Mouse (Mus musculus): ENCODE data around the gene Miga1. TPM values are rescaled to one million over a fixed set of nuclear protein-coding genes. Genes with fewer than 3 reads are reported as not detected.

Gene Miga1
- total RNA-seq (2021) = 10 to 100 TPM; 72.0 to 79.1 TPM

DNA sequence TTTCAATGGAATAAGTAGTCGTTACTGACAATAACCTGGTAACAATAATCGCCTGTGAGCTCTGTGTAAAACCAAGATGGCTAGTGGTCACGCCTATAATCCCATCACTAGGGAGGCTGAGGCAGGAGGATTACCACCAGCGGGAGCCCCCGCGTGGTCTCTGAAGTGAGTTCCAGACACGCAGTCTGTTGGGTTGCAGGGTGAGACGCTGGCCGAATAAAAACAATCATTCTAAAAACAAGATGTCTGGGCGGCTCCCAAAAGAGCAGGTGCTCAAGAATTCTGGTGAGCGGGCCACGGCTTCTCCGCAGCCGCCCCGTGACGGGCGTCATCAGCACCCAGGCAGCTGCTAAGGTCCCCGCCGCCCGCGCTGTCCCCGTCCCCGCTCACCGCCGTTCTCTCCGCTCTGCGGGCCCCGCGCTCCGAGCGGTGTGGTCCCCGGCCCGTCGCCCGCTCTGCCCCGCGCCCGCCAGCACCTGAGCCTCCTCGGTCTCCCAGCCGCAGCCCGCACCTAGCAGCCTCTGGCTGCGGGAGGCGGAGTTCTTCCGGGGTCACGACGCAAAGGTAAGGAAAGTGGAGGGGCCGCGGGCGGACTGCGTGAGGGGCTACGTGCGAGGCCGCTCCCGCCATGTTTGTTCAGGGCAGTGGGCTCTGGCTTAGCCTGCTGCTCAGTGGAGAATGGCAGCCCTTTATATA lies at the start of gene Miga1:
Gene Miga1, minus strand, starts transcription at position 546 of the 696 bp plus-strand sequence.
- DNase-seq (ENCODE audit: extremely low spot score in 1 of 2, low spot score in 1 of 2) = peak; percentile 71 to 79

DNA sequence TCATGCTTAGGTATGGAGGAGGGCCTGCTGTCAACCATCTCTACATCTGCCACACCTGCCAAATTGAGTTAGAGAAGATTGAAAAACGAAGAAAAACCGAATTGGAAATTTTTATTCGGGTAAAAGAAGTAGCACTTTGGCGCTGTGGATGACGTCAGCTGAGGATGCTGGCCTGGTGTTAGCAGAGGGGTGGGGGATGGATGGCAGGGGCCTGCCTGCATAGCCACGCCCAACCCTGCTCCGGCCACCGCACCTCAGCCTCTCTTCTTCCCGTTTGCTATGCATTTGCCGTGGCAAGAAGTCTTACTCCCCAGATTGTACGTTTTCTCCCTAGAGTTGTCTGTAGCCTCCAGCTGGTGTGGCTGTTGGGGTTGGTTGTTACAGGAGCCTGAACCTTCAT lies 43.9 kb upstream of the Miga1 start:
- DNase-seq (ENCODE audit: extremely low spot score in 1 of 2, low spot score in 1 of 2) = no peak

DNA sequence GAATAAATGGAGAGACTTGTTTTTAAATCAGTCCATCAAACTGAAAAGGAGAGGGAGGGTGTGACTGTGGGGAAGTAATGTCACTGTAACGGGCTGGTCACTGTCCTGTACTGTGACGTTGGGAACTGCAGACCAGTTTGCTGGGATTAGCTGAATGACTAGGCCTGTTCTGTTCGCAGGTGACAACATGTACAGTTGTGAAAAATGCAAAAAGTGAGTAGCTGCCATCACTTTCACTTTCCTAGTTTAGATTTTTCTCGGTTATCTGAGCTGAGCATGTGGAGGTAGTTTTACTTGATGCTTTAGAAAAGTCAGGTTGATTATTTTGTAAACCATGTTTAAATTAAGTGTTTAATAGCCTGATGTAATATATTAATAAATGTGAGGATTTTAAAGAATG lies 35.9 kb upstream of the Miga1 start:
- DNase-seq (ENCODE audit: extremely low spot score in 1 of 2, low spot score in 1 of 2) = no peak

DNA sequence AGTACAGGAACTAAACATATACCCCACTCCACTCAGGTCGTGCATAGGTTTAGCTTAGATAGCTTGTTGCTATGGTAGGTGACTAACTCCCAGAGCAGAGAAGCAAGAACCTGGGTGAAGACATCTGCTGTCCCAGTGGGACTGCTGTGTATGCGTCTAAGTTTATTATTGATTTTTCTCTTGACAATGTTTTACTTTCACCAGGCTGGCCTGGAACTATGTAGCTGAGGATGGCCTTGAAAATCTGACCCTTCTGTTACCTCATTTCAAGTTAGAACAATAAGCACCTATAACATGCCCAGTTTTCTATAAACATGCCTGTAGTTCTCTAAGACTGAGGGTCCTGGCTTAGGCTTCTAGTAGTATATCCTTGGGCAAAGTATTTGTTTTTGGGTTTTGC lies 24.0 kb upstream of the Miga1 start:
- DNase-seq (ENCODE audit: extremely low spot score in 1 of 2, low spot score in 1 of 2) = no peak

DNA sequence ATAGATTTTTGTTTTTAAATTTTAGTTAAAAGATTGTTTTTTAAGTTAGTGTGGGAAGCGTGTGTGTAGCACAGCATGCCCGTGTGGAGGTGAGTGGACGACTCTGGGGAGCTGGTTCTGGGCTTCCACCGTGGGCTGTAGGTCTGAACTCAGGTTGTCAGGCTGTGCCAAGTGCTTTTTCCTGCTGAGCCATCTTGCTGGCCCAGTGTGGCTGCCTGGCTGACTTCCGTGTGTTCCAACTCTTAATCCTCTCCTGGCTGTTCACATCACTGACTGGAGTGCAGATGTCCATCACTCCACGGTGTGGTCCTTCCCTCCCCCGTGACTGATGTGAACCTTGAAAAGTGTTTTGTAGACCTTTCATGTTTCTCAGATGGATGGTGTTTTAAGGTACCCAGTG lies 18.9 kb upstream of the Miga1 start:
- no peak for DNase-seq (ENCODE audit: extremely low spot score in 1 of 2, low spot score in 1 of 2)

DNA sequence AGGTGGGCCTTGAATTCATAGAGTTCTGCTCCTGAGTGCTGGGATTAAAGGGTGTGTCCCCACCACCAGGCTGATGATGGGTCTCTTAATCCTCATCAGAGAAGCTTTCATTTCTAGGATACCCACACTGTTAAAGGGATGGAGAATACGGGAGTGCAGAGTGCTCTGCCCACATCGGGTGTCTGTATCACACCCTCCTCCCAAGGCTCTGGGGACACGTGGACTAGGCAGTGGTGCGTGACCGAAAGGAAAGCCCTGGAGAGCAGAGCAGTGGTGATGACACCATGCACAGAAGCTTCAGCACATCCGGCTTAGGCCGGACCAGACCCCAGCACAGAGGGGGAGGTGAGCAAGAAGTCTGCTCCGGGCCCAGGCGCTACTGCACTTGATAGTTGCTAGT lies 16.5 kb upstream of the Miga1 start:
- DNase-seq (ENCODE audit: extremely low spot score in 1 of 2, low spot score in 1 of 2) = no peak

DNA sequence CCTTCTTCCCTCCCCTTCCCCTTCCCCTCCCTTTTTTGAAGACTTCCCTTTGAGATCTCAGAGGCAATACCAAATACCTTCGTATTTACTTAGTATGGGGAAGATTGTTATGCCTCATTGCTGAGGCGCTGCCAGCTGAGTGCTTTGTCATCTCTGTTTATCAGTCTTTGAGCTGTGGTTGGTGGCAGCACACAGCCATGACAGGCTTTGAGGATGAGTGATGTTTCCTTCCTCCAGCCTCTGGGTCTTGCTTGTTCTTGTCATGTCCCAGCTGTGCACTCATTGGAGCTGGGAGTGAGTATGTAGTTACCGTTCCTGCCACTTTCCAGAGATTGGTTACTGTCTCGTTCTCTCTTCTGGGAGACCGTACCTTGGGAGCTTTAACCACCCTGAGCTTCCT lies 15.2 kb upstream of the Miga1 start:
- DNase-seq (ENCODE audit: extremely low spot score in 1 of 2, low spot score in 1 of 2) = no peak

DNA sequence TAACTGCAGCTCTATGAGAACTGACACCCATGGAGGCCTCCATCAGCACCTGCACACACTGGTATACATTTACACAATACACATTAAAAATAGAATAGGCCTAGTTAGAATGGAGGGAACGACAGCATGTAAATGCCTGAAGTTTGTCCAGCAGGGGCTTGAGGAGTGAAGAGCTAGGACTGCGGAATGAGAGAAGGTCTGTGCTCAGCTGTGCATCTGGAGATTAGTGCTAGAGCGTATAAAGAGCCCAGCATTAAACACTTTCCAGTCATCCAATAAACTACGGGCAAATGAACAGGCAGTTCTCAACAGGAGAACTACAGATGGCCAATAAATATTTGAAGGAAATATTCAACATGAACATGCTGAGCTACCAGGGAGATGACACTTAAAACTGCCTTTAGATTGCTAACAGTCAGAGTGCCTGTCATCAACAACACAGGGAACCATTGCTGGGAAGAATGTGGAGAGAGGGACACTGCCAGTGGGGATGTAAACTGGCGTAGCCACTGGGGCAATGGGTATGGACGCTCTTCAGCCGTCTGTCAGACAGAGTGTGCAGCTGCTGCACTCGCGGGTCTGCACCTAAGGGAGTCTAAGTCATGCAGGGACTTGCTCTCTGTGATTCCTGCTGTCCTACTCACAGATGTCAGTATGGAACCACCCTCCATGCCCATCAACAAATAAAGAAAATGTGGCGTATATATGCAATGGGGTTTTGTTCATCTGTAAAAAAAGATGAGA lies 13.4 kb upstream of the Miga1 start:
- DNase-seq (ENCODE audit: extremely low spot score in 1 of 2, low spot score in 1 of 2) = no peak

DNA sequence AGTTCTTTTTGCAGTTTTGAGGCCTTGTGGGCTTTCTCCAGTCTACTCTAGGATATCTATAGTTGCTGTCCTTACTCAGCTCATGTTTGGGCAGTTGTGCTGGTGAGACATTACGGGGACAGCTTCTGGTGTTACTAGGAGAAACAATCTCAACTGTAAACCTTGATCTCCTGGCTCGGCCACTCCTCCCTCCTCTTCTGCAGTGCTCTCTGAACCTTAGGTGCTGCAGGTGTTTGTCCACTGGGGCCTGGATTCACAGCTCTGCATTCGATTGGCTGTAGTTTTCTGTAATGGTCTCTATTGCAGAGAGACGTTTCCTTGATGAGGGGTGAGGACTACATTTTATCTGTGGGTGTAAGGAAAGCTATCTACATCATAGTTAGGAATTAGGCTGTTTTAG lies 12.1 kb upstream of the Miga1 start:
- no peak for DNase-seq (ENCODE audit: extremely low spot score in 1 of 2, low spot score in 1 of 2)

DNA sequence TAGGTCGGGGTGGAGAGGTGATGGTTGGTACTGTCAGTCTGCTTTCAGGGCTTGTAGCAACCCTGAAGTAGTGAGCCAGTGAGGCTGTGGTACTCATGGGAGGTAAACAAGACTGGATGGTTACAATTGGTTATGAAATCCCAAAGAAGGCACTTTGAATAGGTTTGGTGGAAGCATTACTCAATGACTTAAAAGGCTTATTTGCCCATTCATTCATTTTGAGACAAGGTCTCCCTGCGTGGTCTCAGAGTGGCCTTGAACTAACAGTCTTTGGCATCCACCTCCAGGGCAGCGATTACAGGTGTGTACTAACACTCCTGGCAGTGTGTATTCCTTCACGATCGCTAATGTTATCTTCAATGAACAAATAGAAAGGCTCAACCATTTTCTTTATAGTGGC lies 10.8 kb upstream of the Miga1 start:
- DNase-seq (ENCODE audit: extremely low spot score in 1 of 2, low spot score in 1 of 2) = no peak

DNA sequence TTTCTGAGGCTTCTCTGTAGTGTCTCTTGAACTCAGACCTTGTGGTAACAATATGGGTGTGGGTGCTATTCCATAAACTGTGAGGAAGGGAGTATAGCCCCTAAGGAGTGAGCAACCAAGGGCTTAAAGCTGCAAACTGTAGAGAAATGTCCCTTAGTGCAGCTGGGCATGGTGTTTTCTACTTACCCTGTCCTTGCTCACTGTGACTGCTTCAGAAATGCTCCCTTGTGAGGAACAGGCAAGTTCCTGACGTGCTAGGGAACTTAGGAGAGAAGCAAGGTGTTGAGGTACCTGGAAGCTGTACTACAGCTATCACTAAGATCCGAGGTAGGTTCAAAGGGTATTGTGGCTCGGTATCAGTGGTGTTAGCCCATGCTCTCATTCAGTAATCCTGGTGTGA lies 10.2 kb upstream of the Miga1 start:
- DNase-seq (ENCODE audit: extremely low spot score in 1 of 2, low spot score in 1 of 2) = no peak

DNA sequence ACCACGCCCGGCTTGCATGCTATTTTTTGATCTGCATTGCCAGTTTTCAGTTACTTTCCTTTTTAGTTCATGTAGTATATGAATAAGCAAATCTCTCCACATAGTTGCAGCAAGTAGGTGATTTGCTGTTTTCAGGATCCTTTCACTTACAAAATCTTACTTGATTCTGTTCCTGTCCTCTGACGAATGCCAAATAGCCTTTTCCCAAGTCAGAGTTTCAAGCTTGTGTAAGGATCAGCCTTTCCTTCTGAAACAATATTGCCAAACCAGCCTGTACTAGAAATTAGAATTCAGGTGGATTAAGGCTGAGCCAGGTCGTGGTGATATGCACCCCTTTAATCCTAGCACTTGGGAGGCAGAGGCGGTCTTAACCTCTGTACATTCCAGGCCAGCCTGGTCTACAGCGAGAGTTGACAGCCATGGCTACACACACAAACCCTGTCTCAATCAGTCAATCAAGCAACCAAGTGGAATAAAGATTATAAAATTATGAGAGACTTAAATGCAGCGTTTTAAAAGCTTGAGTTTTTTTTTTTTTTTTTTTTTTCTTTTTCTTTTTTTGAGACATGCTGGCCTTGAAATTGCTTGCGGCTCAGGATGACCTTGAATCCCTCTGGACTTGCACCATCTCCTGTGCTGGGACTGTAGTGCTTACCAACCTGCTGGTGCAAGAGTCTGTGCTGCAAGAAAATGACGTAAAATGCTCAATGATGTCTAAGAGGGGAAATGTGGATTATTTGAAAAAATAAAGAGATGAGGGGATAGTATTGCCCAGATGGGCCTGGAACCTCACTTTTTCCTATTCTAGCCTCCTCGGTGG lies 8.0 kb upstream of the Miga1 start:
- no peak for DNase-seq (ENCODE audit: extremely low spot score in 1 of 2, low spot score in 1 of 2)

DNA sequence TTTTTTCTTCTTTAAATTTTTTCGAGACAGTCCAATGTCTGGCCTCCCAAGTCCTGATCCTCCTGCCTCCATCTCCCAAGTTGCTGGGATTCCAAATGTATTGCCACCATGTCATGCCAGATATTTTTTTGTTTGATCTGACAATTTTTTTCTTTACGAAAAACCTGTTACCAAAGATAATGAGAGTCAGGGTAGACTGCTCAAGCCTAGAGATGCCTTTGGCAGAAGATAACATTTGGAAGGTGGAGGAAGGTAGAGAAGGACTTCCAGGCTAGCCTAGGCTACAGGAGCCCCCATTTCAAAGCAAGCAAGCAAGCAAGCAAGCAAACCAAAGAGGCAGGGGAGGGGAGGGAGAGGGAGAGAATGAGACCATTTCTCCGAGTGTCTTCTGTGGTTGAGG lies 7.0 kb upstream of the Miga1 start:
- DNase-seq (ENCODE audit: extremely low spot score in 1 of 2, low spot score in 1 of 2) = no peak

DNA sequence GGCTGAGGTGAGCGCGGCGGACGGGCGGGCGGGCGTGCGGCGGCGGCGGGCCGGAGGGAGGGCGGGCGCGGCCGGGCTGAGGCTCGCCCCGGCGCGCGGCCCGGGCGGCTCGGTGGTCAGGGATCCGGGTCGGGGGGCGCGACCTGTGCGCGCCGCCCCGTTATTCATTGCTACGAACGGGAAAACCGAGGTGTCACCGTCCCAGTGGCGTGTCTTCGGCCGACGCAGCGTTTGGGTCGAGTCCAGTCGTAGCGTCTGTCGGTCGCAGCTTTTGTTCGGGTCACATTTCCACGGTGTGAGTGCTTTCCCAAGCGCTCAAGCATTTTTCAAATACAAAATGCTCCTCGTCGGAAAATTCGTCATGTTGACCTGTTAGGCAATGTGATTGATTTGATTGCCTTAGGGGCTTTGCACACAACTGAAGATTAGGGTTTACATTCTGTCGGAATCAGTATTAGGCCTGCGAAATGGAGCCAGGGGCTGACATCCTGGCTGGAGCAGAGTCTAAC lies 6.5 kb upstream of the Miga1 start:
- peak in 1 of 2 experiments; percentile 40 for DNase-seq (ENCODE audit: extremely low spot score in 1 of 2, low spot score in 1 of 2)

DNA sequence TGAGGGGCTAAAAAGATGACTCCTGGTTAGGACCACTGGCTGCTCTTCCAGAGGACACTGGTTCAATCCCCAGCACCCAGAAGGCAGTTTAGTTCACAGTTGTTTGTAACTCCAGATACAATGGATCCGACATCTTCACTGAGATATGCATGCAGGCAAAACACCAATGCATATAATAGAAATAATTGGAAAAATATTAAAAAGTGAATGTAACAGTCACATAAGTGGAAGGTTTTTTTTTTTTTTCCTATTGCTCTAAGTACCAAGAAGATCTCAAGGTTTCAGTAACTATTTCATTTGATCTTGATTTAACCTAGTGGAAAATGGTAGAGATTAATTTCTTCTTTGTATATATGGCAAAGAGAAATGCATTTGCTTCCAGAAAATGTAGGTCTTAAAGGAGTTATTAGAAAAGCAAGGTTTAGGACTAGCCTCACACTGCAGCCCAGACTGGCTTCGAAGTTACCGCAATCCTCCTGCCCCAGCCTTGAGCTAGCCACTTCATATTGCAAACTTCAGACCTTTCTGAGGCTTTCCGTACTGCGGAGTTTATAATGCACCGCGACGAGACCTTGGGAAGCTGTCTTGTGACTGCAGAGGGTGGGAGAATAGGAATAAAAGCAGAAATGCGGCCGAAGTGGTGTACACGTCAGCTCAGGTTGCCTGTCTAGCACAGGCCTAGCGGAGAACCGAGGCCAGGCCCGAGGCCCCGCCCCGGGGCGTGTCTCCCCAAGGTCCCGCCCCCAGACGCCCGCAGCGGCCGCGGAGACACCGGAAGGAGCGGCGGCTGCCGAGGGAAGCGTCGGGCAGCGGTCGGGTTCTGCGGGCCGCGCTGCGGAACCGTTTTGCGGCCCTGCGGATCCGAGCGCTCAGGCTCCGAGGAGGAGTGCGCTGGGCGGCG lies 5.8 kb upstream of the Miga1 start, which contains the start of gene Usp33:
Gene Usp33, plus strand, starts transcription at position 747 of the 901 bp plus-strand sequence.
- DNase-seq (ENCODE audit: extremely low spot score in 1 of 2, low spot score in 1 of 2) = peak; percentile 87 to 89

DNA sequence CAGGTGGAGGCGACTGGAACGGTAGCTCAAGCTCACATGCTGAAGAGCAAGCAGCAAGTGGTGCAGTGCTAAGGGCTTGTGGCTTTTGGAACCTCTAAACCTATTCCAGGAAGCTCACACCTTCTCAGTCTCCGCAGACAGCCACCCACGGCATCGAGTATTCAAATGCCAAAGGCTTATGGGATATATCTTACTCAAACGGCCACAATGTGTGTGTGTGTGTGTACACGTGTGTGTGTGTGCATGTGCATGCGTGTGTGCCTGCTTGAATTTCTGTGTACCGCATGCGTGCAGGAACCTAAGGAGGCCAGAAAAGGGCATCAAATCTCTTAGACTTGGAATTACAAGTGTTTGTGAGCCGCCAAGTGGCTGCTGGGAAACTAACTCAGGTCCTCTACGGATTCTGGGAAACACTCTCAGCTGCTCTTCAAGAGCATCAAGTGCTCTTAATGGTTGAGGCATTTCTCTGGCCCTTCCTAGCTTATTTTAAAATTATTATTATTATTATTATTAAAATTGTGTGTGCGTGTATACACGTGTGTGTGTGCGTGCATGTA lies 2.8 kb upstream of the Miga1 start:
- DNase-seq (ENCODE audit: extremely low spot score in 1 of 2, low spot score in 1 of 2) = no peak

DNA sequence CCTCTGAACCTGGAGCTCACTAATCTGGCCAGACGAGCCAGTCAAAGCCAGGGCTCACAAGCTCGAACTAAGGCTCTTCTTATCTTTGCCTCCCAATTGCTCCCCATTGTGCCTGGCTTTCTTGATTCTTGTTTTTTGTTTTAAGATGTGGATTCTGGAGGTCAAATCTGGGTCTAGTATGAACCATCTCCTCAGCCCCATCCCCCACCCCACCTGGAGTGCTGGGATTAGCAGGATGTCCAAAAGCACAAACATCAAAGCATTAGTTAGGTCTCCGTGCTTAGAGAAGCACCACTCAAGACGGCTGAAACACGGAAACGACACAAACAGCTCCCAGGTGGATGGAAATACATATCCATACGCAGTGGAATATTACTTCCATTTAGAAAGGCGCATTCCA lies 4.1 kb downstream of the Miga1 start:
- no peak for DNase-seq (ENCODE audit: extremely low spot score in 1 of 2, low spot score in 1 of 2)

DNA sequence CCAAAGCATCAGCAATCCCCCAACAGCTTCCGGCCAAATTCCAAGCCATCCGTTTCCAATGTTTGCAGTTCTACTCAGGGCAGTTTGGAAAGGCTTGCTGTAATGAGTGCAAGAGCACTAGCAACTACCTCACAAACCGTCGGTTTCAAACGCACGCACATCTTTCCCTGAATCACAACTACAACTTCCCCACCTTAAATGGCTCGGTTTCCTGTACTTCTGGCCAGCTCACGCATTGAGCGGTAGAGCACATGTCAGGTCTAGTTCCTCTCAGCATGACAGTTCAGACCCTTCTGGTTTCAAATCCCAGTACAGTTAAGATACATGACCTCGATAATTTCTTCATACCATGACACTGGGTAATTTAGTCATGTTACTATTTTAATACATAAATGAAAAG lies 6.6 kb downstream of the Miga1 start:
- no peak for DNase-seq (ENCODE audit: extremely low spot score in 1 of 2, low spot score in 1 of 2)

DNA sequence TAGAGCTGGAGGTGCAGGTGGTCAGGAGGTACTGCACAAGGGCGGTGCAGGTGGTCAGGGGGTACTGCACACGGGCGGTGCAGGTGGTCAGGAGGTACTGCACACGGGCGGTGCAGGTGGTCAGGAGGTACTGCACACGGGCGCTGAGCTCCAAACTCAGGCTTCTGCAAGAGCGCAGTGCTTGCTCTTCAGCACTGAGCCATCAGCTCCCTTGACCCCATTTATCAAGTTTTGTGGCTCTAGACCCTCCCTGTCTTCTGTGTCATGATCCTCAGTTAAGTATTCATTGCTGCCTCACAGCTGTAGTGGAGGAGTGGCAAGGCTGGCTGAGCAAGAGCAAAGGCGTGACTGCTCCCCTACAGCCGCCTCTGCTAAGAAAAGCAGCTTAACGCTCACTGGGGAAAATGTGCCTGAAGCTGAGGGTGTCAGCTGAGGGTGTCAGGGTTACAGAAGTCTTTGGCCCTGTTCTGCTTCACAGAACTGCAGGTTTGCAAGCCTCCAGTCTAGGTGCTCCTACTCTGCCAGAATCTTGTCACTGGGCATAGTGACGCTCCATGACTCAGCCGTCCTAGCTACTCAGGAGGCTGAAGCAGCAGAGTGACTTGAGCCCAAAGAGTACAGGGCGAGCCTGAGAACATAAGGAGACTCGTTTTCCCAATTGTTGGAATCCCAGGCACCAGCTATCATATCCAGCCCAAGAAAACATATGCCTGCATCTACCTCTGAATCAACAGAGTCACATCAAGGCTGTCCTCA lies 7.5 kb downstream of the Miga1 start:
- no peak for DNase-seq (ENCODE audit: extremely low spot score in 1 of 2, low spot score in 1 of 2)
